Mouse (Mus musculus) stomach, postnatal 0 days (tissue): ENCODE results near the gene Dgcr8.

Experiments
- CTCF ChIP-seq: IDR thresholded peaks from 2 replicates; pipeline ENCODE4 v1.5.1; 2016; ENCODE audit warnings: antibody characterized with exemption, low read depth, mild to moderate bottlenecking, moderate library complexity
- EP300 ChIP-seq: optimal IDR thresholded peaks from 2 replicates; pipeline ENCODE3; 2016; ENCODE audit warnings: antibody characterized with exemption

GRCm38 (mm10) chr16:18213689-18214088 is 75.4 kb downstream of the Dgcr8 start:
- TF ChIP-seq CTCF, result no peak
- no peak for TF ChIP-seq EP300
